Mouse (Mus musculus) brain, embryonic 14.5 days (tissue): Measurements from ENCODE around the gene Sdc3. TPM values are rescaled to one million over a fixed set of nuclear protein-coding genes. Genes with fewer than 3 reads are reported as not detected.

ENCODE experiments used
- DNase-seq: peaks from one replicate; pipeline ENCODE4 v3.0.0-alpha.2; 2011; ENCODE audit warnings: low read depth
- CTCF ChIP-seq: fragments of 200-500 bp; IDR thresholded peaks from 2 replicates; pipeline ENCODE4 v1.5.1; 2012; ENCODE audit warnings: inconsistent platforms, mild to moderate bottlenecking, moderate library complexity, borderline replicate concordance; ENCODE audit not compliant: insufficient read depth, insufficient read length; ENCODE audit errors: extremely low read depth
- POLR2A ChIP-seq: fragments of 200-500 bp; IDR thresholded peaks from 2 replicates; pipeline ENCODE4 v1.6.1; 2012; ENCODE audit warnings: mild to moderate bottlenecking, inconsistent platforms, borderline replicate concordance; ENCODE audit not compliant: poor library complexity, insufficient read depth, insufficient read length, severe bottlenecking; ENCODE audit errors: extremely low read depth
- polyA plus RNA-seq: library from polyadenylated mRNA; depleted of rRNA; stranded (reverse); fragments of >200 nt; gene quantifications from 2 replicates; pipeline ENCODE4 v1.2.3, GENCODE M21; 2012

The Sdc3 gene
- polyA plus RNA-seq, 1 experiment = 275 TPM

- TF ChIP-seq POLR2A (no peak), CTCF (no peak)
Observed at GRCm38 (mm10) chr4:130836281-130837061, 44.1 kb downstream of the Sdc3 start.

GRCm38 (mm10) chr4:130838585-130838984 is 46.2 kb downstream of the Sdc3 start:
- DNase-seq = no peak
- TF ChIP-seq CTCF (no peak), POLR2A (no peak)

More at GRCm38 (mm10) chr4:130836281-130837061, 44.1 kb downstream of the Sdc3 start:
- DNase-seq = peak; percentile 95

GRCm38 (mm10) chr4:130841107-130841840 is 48.9 kb downstream of the Sdc3 start:
- peak; percentile 92 for DNase-seq
- TF ChIP-seq POLR2A = no peak
- TF ChIP-seq CTCF = no peak

GRCm38 (mm10) chr4:130848814-130849213 is 56.5 kb downstream of the Sdc3 start:
- TF ChIP-seq POLR2A (no peak), CTCF (no peak)
- DNase-seq = peak; percentile 67

DNA sequence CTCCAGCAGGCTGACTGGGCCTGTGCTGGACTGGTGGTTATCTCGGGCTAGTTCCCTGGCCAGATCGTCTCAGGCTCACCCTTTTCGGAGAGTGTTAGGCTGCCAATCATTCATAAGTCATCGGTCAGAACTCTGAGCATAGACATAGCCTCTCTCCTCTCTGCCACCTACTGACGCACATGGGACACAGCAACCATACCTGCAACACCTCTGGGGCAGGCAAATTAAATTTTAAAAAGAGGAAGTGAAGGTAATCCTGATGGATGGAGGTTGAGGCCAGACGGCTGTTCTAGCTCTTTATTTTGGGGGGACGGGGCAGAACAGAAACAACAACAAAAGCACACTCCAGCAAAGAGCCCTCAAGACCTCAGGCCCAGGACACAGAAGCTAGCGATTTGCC is 65.3 kb downstream of the Sdc3 start:
- no peak for DNase-seq
- TF ChIP-seq POLR2A (no peak), CTCF (peak; percentile 36; the same call in 1 of the 2 replicates)

- DNase-seq = no peak
- TF ChIP-seq CTCF = no peak
- TF ChIP-seq POLR2A = no peak
Observed at GRCm38 (mm10) chr4:130858880-130859279, 66.5 kb downstream of the Sdc3 start.

- DNase-seq = no peak
- no peak for TF ChIP-seq POLR2A
- TF ChIP-seq CTCF = no peak
Observed at GRCm38 (mm10) chr4:130859467-130859866, 67.1 kb downstream of the Sdc3 start.

DNA sequence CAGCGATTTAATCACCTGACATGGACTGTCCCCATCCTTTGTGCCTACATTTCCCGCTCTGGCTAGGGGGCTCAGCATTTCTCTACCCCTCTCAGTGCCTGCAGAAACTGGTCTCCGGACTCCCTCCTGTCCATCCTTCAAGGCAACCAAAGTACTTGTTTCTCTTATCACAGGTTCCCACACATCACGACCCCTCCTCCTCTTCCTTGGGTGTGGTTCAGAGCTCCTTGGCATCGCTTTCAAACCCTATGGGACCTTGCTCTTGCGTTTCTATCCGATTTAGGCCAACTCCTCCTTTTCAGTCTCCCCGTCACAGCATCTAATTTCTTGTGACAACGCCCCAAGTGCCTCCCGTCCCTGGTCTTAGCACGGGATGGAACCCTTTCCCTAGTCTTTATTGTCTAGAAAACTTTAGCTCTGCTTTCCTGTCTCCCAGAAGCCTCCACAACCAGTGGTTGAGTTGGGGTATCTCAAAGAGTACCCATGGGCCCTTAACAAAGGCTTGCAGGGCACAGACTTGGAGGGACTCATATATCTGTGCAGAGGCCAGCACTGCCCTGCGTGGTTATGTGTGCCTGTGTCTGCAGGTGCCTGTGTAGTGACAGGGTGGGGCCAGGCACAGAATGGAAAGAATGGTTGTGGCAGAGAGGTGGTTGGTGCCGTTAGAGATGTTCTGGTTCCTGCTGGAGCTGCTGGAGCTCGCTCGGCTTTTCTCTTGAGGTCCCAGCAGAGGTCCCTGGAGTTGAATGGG is 68.7 kb downstream of the Sdc3 start:
- TF ChIP-seq CTCF = no peak
- TF ChIP-seq POLR2A = no peak
- no peak for DNase-seq

DNA sequence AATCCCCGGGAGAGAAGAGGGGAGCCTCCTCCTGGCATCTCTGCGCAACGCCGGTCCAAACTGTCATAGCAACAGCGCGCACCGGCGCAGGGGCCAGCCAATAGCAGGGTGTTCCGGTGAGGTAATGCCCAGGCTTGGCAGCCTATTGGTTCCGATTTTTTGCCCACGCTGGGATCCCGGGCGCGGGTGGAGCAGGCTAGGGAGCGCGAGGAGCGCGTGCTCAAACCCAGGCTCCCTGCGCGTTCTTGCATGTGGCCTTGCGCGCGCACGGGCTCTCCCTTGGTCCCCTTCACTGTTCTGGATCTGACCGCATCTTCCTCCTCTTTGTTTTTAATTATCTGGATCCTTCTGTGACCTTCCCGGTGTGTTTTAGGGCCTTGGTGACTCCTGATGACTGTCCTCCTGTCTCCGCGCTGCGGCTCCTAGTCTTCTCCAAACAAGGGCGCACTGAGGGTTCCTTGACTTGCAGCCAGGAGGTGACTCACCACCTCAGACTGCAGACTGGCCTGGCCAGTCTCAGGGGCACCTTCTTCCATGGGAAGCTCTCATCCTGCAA is 69.4 kb downstream of the Sdc3 start:
- TF ChIP-seq CTCF = no peak
- peak; percentile 34; the same call in 1 of the 2 replicates for TF ChIP-seq POLR2A
- peak; percentile 95 for DNase-seq

- no peak for TF ChIP-seq CTCF
- TF ChIP-seq POLR2A = no peak
- DNase-seq = no peak
Observed at GRCm38 (mm10) chr4:130862538-130862937, 70.2 kb downstream of the Sdc3 start.

DNA sequence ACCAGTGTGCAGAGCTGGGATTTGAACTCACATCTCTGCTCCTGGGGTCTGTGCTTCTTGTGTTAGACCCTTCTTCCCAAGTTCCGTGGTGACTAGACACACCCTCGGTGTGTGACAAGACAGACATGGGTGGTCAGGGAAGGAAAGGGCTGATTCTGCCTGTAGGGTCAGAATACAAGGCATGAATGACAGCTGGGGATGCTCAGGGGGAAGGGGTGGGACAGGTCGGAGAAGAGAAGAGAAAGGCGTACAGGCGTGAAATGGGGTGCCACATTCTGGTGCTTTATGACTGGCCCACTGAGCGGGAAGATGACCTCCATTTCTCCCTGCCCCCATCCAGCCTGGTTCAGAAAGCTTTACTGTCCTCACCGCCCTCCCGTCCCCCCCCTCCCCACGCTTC is 73.1 kb downstream of the Sdc3 start:
- DNase-seq = no peak
- no peak for TF ChIP-seq CTCF
- no peak for TF ChIP-seq POLR2A

DNA sequence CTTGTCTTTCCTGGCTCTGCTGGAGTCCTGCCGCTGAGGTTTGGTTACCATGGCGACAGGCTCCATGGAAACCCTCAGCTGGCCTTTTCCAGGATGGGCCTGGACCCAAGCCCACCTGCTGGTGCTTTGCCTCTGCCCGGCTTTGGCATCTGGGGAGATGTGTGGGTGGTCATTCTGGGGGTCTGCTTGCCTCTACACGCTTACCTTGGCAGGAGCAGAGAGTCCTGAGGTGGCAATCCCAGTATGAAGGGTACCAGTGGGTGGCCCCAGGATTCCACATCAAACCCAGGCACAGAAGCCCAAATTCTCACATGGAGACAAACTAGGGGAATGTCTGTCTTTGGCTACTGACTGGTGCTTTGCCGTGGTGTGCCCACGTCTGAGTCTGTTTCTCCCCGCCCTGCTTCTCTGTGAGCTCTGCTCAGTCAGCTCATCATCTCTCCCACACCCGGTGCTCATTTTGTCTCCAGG is 73.6 kb downstream of the Sdc3 start:
- TF ChIP-seq CTCF (no peak), POLR2A (no peak)
- peak; percentile 95 for DNase-seq
